Mouse (Mus musculus) T-helper 17 cell (primary cell): ENCODE data around the gene Fut7.
"Not testable (repeated sequence)": the region's sequence is repeated elsewhere in the genome, so short reads cannot be mapped to it uniquely, and the experiment has no call there.

Experiments used
- in situ Hi-C, 2 experiments: fragments of 300-600 bp; cut with MboI, MseI; formaldehyde crosslinking; loops; 1 replicate in 1 of 2; 2 replicates in 1 of 2; pipeline ENCODE4 v1.15.1; 2025; ENCODE audit warnings: high pct_unique_total_duplicates in 2 of 2

Fut7 gene

DNA sequence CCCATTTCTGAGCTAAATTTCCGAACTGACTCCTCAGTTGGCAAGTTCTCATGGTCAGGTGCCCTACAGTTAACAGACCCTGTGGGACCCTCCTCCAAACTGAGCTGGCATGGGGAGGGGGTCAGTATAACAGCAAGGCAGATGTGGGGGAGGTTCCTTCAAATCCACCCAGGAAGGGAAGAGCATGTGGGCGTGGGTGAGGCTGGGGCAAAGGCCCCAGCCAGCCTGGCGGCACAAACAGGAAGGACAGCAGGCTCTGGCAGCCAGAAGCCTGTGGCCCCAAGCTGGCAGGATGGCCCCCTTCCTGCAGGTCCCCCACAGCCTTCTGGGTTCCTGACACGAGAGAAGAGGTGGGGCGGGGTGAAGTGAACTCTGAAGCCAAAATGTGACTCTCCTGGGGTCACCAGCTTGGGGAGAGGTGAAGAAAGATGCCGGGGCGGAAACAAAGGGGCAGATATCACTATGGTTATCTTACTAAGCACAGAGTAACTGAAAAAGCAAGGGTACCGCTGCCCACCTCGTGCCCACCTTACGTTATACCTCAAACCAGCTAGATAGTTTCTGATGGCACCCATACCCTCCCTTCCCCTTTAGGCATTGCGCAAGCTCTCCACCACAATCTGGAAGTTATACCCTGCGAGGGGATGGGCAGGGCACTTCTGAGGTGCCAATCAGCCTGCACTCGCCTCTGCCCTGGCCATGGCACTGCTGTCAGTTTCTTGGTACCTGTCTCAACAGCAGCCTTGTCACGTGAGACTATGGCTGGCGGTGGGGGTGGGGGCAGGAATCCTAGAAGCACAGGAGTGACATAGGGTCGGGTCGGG, at the start of gene Fut7:
TSS of gene Fut7 (plus strand) at position 681 of the 824 bp plus-strand sequence.
- in situ Hi-C loops = loop anchor here in 1 of 2 experiments (10.0 kb wide), 1 partner anchor 1332 kb away; no protein-coding TSS in a partner anchor

DNA sequence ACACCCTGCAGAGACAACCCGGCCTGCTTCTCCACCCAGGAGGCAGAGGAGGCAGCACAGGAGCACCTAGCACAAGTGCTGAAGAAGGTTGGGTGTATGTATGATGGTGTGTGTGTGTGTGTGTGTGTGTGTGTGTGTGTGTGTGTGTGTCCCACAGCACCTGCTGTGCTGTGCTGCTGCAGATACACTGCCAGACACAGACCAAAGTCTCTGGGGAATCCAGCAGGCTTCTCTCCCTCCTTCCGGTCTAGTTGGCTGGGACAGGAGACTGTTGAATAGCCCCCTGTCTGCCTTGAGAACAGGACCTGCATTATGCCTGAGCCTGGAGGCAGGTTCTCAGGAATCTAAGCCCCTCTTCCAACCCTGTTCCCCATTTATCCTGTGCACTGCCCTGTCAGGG, 49.6 kb upstream of the Fut7 start:
- in situ Hi-C loops = no loop called here

DNA sequence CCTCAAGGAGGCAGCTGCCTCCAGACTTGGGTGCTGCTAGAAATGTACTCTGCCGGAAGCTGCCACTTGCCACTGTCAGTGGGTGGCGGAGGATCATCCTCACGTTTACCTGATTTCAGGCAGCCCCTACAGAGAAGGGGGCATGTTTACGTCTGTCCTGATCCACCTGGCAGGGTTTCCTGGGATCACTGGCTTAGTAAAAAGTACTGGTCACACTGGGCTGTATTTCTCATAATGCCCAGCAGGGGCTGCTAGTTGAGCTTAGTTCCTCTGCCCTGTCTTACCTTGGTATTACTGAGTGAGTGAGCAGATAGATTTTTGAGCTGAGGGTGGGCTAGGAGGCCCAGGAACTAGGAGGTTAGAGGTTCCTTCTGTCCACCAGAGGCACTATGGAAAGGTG, 46.5 kb upstream of the Fut7 start:
- in situ Hi-C loops = no loop called here

DNA sequence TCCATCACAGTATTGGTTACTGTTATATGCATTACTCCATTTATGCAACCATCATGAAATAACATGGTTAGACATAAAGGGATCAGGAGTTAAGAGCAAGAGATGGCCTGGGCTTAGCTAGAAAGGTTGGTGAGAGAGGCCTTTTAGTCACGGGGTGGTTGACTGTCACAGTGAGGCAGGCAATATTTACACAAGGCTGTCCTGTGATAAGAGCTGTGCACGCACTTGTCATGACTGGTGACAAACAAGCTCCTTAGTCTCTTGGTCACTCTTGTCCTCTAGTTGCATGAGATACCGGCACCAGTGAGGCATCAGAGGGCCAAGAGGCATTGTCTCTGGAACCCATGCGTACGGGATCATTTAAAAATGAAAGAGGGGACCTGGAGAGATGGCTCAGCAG, 38.6 kb upstream of the Fut7 start:
- in situ Hi-C loops = no loop called here

DNA sequence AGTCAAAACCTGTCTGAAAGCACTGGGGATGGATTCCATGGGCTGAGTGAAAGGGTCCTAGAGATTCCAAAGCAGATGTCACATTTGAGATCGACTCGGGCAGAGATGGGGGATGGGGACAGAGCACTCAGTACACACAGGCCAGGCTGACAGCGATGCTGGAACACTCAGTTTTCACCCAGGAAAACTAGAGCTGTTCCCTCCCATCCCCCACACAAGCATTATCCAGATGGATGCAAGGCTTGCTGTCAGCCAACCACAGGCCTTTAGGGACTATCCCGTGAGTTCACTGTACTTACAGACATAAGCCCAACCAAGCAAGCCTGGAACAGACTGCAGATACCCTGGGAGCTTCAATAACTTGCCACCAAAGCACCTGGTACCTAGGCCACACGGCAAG, 31.8 kb upstream of the Fut7 start:
- in situ Hi-C loops = no loop called here

DNA sequence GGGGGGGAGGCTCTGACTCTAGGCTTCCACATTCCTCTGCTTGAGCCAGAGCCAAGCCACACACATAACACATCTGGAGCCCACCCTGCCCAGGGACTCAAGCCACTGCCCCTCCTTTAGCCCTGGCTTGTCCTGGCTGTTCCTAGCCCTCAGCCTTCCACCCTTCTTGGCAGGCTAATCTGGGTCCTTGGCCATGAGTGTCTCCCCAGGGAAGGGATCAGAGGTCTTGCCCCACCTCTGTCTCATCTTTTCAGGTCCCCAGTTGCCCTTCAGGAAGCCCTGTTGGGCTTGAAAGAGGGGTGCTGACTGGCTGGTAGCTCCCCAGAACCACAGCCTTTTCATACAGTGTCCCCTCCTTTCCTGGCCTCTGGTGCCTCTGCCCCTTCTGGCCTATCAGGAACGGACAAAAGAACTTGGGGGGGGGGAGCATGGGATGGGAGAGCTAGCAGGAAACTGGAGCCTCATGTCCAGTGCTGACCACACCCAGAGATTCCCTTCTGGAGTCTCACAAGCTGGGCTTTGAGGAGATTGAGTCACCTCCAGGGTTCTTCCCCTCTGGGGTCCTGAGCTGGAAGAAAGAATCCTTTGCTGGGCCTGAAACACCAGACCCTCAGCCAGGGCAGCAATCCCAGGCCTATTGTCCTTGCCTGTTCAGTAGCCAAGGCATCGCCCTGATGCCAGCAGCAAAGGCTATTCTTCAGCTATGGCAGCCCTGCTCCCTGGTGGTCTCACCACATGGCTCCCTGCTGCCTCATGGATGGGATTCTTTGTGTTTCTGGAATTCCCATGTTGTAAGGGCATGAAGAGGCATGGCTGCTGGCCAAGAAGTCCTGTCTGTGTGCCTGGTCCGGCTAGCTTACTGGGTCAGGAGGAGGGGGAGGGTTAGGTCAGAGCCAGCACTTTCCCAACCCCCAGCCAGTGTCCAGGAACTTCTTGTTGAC, 28.5 kb upstream of the Fut7 start:
- in situ Hi-C loops = no loop called here

DNA sequence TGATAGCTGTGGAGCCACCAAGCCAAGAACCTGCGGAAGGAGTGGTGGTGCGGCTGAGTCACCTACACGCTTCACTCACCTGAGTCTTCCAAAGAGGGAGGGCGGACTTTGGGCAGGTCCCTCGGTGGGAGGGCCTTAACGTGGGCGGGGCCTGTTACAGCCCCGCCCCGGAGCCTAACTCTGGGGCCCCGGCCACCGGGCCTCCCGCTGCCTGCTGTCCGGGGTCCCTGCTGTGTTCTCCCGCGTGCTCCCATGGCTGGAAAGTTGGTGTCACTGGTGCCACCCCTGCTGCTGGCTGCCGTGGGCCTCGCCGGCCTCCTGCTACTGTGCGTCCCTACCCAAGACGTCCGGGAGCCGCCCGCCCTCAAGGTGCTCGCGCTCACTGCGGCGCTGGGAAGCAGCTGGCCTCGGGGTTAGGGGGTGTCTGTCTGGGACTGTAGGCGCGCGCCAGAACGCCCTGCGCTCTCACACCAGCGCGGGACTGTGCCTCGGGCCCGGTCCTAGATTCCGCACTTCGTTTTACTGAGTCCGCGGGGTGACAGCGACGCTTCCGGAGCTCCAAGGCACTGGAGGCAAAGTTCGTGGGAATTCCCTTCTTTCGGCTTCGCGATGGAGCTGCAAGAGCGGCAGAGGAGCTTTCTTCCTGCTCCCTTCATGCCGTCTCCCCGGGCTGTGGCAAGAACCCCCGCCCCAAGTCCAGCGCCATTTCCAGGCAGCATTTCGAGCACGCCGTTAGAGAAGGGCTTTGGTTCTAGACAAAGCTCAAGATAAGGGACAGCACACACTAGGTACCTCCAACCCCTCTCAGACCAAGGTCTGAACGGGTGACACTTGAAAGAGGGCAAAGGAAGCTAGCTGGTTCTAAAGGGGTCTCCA, 27.1 kb upstream of the Fut7 start, which contains the start of gene Entpd2:
TSS of gene Entpd2 (plus strand) at position 154 of the 876 bp plus-strand sequence.
- in situ Hi-C loops = no loop called here

DNA sequence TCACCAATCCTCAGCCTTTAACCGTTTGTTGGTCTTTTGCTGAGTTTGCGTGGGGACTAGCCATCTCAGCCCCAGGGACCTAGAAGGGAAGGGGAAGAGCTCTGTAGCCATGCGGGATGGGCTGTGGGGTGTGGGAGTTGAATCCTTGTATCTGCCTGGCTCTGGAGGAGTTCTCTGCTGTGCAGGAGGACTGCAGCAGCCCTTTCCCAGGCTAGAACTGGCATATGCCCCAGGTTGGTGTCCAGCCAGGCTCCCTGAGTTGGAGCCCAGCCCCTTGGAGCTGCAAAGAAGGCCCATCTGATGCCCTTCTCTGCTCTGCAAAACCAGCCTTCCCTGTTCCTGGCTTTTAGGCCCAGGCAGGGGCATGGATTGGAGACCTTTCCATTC, 26.5 kb upstream of the Fut7 start:
- in situ Hi-C loops = no loop called here

DNA sequence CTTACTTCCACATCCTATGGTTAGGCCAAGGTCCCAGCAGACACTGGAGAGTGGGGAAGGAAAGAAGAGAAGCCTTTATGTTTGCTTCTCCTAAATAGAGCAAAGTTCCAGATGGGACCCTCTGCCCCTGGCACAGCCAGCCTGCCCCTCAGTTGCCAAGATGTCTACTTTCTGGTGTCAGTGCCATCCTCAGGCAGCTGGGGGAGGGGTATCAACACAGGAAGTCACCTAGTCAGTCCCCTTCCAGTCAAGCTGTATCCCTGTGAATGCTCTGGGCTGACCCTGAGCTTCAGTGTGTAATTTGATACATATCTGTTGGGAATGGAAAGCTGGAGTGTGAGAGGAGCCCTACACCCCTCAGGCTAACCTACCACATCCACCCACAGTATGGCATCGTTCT, 26.1 kb upstream of the Fut7 start:
- in situ Hi-C loops = no loop called here

DNA sequence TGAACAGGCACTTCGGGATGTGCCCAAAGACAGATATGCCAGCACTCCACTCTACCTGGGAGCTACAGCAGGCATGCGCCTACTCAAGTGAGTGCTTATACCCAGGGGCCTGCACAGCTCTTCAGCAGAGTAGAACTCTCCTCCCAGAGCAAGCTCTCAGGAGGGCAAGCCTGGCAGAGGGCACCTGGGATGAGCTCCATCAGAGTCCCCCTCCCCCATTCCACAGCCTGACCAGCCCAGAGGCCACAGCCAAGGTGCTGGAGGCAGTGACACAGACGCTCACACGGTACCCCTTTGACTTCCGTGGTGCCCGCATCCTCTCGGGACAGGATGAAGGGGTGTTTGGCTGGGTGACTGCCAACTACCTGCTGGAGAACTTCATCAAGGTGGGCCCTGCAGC, 25.0 kb upstream of the Fut7 start:
- in situ Hi-C loops = no loop called here

DNA sequence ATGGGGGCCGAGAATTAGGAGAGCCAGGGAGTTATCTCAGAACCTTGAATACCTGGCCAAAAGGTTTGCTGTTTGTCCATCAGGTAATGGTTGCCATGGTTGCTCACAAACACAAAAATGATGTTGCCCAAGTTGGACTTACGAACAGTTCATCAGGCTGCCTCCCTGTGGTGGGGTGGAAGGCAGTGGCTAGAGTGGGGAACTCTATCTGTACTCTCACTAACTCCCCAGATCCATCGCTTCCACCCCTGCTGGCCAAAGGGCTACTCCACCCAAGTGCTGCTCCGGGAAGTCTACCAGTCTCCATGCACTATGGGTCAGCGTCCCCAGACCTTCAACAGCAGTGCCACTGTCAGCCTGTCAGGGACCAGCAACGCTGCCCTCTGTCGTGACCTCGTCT, 24.0 kb upstream of the Fut7 start, which contains the start of gene Npdc1:
TSS of gene Npdc1 (plus strand) at position 301 of the 400 bp plus-strand sequence.
- in situ Hi-C loops = no loop called here

DNA sequence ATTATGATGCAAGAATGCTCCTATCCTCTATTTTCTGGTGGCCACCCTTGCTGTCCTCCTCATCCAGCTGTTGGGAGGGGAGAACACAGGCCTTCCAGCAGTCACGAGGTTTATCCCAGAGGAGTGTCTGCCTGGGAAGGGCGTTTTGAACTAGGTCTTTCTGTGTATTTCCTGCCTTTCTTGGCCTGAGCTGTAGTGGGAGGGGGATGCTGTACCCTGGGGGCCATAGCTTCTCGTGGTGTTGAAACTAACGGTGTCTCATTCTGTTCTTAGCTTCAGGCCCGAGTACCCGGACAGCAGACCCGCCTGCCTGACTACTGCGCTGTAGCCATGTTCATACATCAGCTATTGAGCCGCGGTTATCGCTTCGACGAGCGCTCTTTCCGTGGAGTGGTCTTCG, 22.8 kb upstream of the Fut7 start:
- in situ Hi-C loops = no loop called here

DNA sequence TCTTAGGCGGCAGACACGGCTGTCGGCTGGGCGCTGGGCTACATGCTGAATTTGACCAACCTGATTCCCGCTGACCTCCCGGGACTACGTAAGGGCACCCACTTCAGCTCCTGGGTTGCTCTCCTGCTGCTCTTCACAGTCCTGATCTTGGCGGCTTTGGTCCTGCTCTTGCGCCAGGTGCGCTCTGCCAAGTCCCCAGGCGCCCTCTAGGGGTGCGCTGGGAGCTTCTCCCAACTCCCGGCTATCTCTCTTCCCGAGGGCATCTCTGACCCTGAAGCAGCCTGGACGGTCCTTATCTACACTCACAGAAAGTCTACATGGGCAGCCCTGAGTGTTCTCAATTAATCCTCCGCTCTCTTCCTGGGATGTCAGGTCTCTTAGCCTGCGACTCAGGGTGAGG, 22.3 kb upstream of the Fut7 start:
- in situ Hi-C loops = no loop called here

DNA sequence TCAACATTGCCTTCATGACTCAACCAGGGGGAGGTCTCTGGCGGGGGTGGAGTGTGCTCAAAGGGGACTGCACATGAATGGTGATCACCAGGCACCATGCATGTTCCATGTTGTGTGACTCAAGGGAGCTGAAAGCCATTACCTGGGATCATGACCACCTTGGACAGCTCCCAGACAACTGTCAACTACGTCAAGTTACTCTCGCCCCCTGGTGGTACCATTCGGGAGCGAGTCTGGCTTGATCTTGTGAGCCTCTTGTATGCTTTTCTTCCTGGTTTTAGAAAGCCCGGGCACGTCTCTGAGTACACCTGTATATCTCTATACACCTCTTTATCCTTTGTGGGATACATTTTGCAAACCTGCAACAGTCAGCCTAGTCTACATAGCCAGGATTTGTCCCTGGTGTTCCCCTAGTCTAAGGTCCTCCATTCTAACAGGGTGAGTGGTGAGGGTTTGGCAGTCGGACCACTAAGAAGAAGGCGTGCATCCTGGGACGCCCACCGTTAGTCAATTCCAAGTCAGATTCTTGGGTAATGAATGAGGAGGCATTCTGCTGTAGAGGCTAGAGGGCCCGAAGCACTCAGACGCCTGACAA, 20.6 kb upstream of the Fut7 start:
- in situ Hi-C loops = no loop called here

DNA sequence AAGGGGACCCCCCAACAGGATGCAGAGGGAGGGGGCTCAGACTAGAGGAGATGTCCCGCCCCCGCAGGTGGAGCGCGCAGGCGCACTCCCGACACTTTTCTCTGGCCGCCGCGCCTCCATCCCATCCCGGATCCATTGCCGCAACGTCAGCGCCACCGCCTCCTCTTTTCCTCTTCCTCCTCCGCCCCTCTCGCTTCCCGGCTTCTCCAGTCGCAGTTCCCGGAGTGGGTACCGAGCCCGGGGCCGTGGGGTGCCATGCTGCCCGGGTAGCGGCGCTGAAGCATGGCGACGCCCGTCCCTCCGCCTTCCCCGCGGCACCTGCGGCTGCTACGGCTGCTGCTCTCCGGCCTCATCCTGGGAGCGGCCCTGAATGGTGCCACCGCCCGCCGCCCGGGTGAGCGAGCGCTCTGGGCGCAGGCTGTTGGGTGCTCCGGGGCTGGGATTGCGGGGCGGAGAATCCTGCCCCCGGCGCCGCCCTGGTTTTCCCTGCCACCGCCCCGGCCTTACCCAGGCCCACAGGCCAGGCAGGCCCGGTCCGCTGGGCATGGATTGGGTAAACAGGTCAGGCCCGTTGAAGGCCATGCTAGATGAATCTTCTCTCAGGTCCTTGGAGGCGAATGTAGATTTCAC, 20.0 kb upstream of the Fut7 start:
- in situ Hi-C loops = no loop called here

DNA sequence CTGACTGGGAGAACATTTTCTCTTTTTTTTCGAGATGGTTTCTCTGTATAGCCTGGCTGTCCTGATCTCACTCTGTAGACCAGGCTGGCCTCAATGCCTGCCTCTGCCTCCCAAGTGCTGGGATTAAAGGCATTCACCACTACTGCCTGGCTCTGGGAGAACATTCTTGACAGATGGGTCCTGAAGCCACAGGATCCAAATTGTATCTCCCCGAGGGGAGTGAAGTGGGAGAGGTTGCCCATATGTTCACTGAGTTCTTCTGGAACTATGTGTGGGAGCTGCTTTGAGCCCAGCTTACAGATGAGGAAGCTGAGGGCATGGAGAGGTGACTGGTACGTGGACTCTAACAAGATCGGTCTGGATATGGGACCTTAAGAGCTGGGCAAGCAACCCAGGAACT, 19.1 kb upstream of the Fut7 start:
- in situ Hi-C loops = no loop called here

DNA sequence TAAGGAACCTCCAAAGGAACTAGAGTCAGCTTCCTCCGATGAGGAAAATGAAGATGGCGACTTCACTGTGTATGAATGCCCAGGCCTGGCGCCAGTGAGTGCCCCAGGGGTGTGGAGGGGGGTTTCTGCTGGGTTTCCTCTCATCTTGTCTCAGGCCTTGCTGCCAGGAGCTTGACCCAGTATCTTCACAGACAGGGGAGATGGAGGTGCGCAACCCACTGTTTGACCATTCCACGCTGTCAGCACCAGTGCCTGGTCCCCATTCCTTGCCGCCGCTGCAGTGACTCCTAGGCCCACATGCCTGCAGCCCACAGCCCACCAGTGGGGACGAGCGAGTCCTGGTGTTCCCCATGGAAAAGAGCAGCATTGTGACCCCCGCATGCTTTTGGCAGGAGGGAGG, 14.2 kb upstream of the Fut7 start:
- in situ Hi-C loops = no loop called here

DNA sequence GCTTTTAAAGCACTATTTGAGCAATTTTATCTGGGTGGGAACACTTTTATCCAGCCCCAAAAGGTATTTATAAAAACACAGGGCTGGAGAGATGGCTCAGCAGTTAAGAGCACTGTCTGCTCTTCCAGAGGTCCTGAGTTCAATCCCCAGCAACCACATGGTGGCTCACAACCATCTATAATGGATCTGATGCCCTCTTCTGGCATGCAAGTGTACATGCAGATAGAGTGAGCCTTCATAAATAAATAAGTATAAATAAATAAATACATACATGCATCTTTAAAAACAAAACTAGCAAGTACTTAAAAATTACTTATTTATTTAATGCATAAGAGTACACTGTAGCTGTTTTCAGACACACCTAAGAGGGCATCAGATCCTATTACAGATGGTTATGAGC, 9.6 kb upstream of the Fut7 start:
- in situ Hi-C loops = not testable (repeated sequence)

DNA sequence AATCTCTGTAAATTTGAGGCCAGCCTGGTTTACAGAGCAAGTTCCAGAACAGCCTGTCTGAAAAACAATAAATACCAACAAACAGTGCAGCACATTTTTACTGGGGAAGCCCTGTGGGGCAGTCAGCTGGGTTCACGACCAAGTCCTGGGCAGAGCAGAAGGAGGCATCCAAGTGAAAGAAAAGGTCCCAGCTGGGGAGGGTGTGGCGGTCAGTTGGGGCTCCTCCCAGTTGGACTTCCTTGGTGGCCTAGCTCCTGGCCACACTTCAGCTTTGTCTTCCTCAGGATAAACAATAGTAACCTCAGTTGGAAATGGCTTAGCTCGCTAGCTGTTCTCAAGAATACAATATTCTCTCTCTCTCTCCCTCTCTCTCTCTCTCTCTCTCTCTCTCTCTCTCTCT, 5.6 kb upstream of the Fut7 start:
- in situ Hi-C loops = no loop called here

DNA sequence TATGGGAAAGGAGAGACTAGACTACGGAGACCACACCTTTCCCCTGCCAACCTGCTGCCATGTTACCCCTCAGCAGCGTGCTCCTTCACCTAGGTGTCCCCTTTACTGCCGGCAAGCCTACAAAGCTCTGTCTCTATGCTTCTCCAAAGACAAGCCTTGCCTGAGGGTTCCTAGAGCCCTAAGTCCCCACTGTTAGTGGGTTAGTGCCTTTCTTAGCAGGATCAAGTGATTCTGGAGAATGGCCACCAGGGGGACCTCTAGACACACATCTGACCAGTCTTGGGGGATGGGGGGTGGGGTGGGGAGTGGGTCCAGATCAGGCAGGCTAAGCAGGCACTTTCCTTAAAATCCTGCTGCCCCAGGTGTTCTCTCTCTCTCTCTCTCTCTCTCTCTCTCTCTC, 1.2 kb upstream of the Fut7 start:
- in situ Hi-C loops = loop anchor here in 1 of 2 experiments (10.0 kb wide), 1 partner anchor 1333 kb away; no protein-coding TSS in a partner anchor
